ENCODE assay signal across 24 mouse cellular contexts in genomic region chr15:56248731-56249130, GRCm38 (mm10).
"Had no signal": no experiment of that assay in that cellular context is flagged by ENCODE, and none has a peak within 500 bp of the region (broad histone marks: within the 10 kb centered on the region; RNA-seq: fewer than 3 reads in every experiment).

No protein-coding gene starts in this region.

- H3K4me3 ChIP-seq: left cerebral cortex, adult 2 months; limb, embryonic 10.5 days; limb, embryonic 12.5 days; limb, embryonic 13.5 days; limb, embryonic 15.5 days; liver, embryonic 12.5 days; liver, embryonic 13.5 days; liver, embryonic 15.5 days; lung, embryonic 15.5 days; megakaryocyte, embryonic 14.5 days; midbrain, embryonic 10.5 days; midbrain, embryonic 12.5 days; midbrain, embryonic 13.5 days; midbrain, embryonic 15.5 days; myocyte; neural tube, embryonic 12.5 days had no signal

- H3K4me1 ChIP-seq: limb, embryonic 13.5 days; limb, embryonic 15.5 days; liver, embryonic 13.5 days; liver, embryonic 15.5 days; megakaryocyte, embryonic 14.5 days; midbrain, embryonic 10.5 days; midbrain, embryonic 12.5 days; midbrain, embryonic 13.5 days; midbrain, embryonic 15.5 days; neural tube, embryonic 12.5 days had no signal

- DNase-seq: left cerebral cortex, postnatal 4 days; liver; liver, embryonic 13.5 days; liver, postnatal 0 days; lung, adult 18-20 months; lung, embryonic 14.5 days; lung, postnatal 10 days; lung, postnatal 14 days; midbrain, embryonic 14.5 days had no signal
